Comparison of ENCODE assay signal across 1 mouse cellular context in genomic region chr10:81231436-81231835, GRCm38 (mm10).
TF ChIP-seq lines count a peak whose summit lies in the region.

No protein-coding gene starts in this region.

TF ChIP-seq in CH12.LX, 34 proteins besides CTCF, POLR2A, EP300 and RAD21:
- TF ChIP-seq PAX5 (IDR thresholded peaks at IDR 0.05; ENCODE audit: low read length) (no peak), CHD2 (IDR thresholded peaks at IDR 0.05; ENCODE audit: low read length) (no peak), UBTF (IDR thresholded peaks at IDR 0.05; ENCODE audit: low read depth, low read length) (no peak), BHLHE40 (IDR thresholded peaks at IDR 0.05; ENCODE audit: low read depth, low read length) (0 out of 2 replicates have a peak, but pooled peaks have one; percentile 4)
